Mouse (Mus musculus): Measurements from ENCODE around the gene Snx29. TPM values are rescaled to one million over a fixed set of nuclear protein-coding genes. Genes with fewer than 3 reads are reported as not detected.

The Snx29 gene
- polyA plus RNA-seq, 1 experiment from 2014 or later: 17.4 TPM

DNA sequence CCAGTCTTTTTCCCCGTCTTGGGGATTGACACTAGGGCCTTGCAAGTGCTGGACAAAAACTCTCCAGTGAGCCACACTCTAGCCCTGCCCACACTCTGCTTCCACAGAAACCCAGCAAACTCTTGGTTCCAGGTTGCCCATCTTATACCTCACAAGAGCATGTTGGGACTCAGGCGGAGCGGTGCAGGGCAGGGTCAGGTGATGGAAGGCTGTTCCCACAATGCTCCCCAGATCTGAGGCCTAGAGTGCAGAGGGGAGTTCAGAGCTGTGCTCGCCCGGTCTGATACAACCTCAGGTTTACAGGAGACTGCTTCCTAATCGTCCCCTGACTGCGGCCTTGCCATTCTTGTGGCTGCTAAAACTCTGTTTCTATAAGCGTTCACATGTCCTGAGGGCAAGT lies 434.8 kb downstream of the Snx29 start:
- WGBS: 87% methylated on average over 8 of the region's 8 CpGs

DNA sequence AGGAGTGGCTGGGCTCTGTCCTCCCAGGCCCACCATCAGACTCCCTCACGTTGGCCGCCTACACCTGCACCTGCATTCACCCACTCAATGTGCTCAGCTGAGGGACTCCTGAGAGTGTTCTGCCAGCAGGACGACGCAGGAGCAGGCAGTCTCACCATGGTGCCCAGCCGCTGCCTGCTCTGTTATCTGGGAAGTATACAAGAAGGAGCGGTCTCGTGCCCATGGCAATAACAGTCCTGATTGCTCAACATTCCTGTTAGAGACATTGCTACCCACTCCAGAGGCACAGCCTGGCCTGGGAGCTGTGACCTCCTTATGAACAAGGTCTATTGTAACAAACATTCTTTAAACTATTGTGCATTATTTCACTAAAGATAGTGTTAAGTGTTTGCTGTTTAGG lies 435.2 kb downstream of the Snx29 start:
- 83% methylated on average over 7 of the region's 7 CpGs for WGBS
- no peak for ATAC-seq (ENCODE audit: insufficient number of reproducible peaks, insufficient read depth, low FRiP score, low TSS enrichment, low read depth)
- Histone ChIP-seq H3K9me3 (no peaks in the 10 kb centered on the region), H3K4me2 (no peak overlapping the region), H3K9ac (replicated peaks) (no peak overlapping the region), H3K4me1 (replicated peaks) (no peaks in the 10 kb centered on the region), H3K27me3 (no peaks in the 10 kb centered on the region), H3K27ac (no peak overlapping the region), H3K36me3 (no peaks in the 10 kb centered on the region), H3K4me3 (replicated peaks) (no peak overlapping the region)

More for the DNA sequence above, 434.8 kb downstream of the Snx29 start:
- Histone ChIP-seq H3K27ac (no peak overlapping the region), H3K9ac (replicated peaks) (no peak overlapping the region), H3K4me2 (no peak overlapping the region), H3K4me3 (replicated peaks) (no peak overlapping the region), H3K27me3 (no peaks in the 10 kb centered on the region), H3K36me3 (no peaks in the 10 kb centered on the region), H3K4me1 (replicated peaks) (no peaks in the 10 kb centered on the region), H3K9me3 (no peaks in the 10 kb centered on the region)
- no peak for ATAC-seq (ENCODE audit: insufficient number of reproducible peaks, insufficient read depth, low FRiP score, low TSS enrichment, low read depth)

DNA sequence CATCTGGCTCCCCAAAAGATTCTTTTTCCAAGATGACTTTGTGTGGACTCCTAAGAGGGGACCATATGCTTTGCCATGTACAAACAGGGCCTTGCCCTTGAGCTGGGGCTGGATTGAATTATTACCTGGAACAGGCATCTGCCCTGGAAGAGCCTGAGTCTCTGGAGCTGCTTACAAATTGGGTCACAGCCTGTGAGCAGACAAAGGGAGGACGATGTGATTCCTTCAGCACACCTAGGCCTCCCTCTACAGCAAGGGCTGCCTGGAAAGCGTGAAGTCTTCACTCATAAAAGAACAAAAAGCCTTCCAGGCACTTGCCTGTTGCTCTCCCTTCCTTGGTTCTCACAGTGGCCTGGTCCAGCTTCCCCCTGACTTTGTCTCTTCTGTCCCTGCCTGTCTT lies 449.6 kb downstream of the Snx29 start:
- H3K4me3 ChIP-seq (replicated peaks): no peak overlapping the region
- ATAC-seq (ENCODE audit: insufficient number of reproducible peaks, insufficient read depth, low FRiP score, low TSS enrichment, low read depth): no peak
- H3K4me2 ChIP-seq: no peak overlapping the region
- H3K36me3 ChIP-seq: no peaks in the 10 kb centered on the region
- H3K27me3 ChIP-seq: no peaks in the 10 kb centered on the region
- H3K27ac ChIP-seq: no peak overlapping the region
- no peaks in the 10 kb centered on the region for H3K4me1 ChIP-seq (replicated peaks)
- H3K9me3 ChIP-seq: peaks cover 22% of the 10 kb centered on the region; the same call in 1 of the 2 replicates
- H3K9ac ChIP-seq (replicated peaks): no peak overlapping the region
- WGBS: 47% methylated on average over 2 of the region's 2 CpGs

DNA sequence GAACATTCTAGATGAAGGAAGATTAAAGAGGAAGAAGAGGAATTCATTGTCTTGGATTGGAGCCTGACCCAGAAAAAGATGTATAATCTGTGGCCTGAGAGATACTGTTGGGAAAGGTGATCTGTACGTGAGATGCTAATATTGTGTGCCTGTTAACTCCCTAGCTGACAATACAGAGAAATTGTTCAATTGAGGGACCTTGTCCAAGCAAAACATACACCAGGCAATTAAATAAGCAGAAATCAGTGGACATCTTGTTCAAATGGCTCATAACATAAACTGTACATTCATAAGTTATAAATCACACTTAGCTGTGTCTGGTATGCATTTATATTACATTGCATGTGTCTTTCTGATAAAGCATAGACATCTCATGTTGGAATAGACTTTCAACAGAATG lies 451.6 kb downstream of the Snx29 start:
- Histone ChIP-seq H3K36me3 (no peaks in the 10 kb centered on the region), H3K9me3 (peaks cover 19% of the 10 kb centered on the region; the same call in 1 of the 2 replicates), H3K4me3 (replicated peaks) (no peak overlapping the region), H3K9ac (replicated peaks) (no peak overlapping the region), H3K4me1 (replicated peaks) (no peaks in the 10 kb centered on the region), H3K4me2 (no peak overlapping the region), H3K27ac (no peak overlapping the region), H3K27me3 (no peaks in the 10 kb centered on the region)
- no peak for ATAC-seq (ENCODE audit: insufficient number of reproducible peaks, insufficient read depth, low FRiP score, low TSS enrichment, low read depth)
- 82% methylated on average over 1 of the region's 1 CpGs for WGBS

DNA sequence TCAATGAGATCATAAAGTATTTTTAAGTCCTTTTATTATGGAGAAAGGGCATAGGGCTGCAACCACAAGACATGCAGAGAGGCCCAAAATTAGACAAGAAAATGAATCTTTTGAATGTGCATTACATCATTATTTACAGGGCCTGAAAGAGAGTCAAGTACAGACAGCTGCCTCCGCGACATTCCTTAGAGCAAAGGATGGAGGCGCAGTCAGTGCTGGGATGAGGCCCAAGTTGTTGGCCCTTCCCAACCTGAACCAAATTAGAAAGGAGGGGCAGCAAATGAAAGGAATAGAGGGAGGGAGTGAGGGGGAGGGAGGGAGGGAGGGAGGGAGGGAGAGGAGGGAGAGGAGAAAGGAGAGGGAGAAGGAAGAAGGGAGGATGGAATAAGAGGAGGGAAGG lies 453.8 kb downstream of the Snx29 start:
- Histone ChIP-seq H3K36me3 (no peaks in the 10 kb centered on the region), H3K4me2 (no peak overlapping the region), H3K9me3 (peaks cover 4% of the 10 kb centered on the region; the same call in 1 of the 2 replicates), H3K4me1 (replicated peaks) (no peaks in the 10 kb centered on the region), H3K4me3 (replicated peaks) (no peak overlapping the region), H3K27me3 (no peaks in the 10 kb centered on the region), H3K27ac (no peak overlapping the region), H3K9ac (replicated peaks) (no peak overlapping the region)
- 79% methylated on average over 3 of the region's 3 CpGs for WGBS
- no peak for ATAC-seq (ENCODE audit: insufficient number of reproducible peaks, insufficient read depth, low FRiP score, low TSS enrichment, low read depth)

DNA sequence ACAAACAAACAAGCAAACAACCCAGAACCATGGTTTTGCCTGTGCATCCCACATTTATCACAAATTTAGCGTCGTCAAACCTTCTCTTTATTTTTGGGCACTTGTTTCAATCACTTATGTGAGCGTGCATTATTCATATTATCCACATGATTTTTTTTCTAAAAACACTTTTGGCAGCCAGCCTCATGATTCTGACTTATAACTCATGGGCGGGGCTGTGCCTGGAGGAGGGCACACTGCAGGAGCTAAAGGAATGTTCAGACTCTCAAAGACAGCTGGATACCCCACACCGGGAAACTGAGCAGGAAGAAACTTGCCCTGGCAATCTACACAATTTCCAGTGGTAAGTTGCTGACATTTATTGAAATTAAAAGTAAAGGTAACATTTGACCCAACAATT lies 455.5 kb downstream of the Snx29 start:
- H3K4me3 ChIP-seq (replicated peaks): no peak overlapping the region
- 78% methylated on average over 5 of the region's 5 CpGs for WGBS
- no peak overlapping the region for H3K4me2 ChIP-seq
- H3K27ac ChIP-seq: no peak overlapping the region
- no peak for ATAC-seq (ENCODE audit: insufficient number of reproducible peaks, insufficient read depth, low FRiP score, low TSS enrichment, low read depth)
- peaks cover 7% of the 10 kb centered on the region; the same call in 1 of the 2 replicates for H3K4me1 ChIP-seq (replicated peaks)
- no peaks in the 10 kb centered on the region for H3K9me3 ChIP-seq
- no peaks in the 10 kb centered on the region for H3K27me3 ChIP-seq
- H3K36me3 ChIP-seq: no peaks in the 10 kb centered on the region
- H3K9ac ChIP-seq (replicated peaks): no peak overlapping the region

DNA sequence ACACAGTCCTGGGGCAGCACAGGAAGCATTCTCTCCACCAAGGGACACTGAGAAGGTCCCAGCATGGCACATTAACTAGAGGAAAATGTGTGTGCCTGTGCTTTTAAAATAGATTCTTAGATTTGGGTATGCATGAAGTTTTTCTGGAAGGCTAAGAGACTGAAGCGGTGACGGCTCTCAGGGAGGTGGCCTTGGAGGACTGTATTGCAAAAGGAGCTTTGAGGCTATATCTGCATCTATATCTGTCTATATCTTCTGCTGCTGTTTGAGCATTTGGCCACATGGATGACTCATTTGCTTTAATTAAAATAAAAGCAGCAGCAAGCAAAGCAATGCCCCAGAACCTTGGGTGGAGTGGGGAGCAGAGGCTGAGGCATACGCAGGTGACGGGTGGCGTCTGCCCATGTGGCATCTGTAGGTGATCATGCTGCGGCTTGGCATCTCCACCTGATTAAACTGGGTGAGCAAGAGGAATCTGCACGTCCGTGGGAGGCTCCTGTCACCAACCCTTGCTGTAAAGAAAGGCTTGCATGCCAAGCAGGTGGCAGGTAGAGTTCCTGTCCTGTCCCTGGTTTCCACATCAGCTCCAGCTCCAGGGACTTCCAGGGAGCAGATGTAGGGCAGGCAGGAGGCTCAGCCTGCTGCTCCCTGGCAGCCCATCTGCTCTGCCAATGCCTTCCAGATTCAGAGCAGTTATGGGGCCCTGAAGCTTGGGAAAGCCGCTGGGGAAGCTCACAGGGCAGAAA lies 456.2 kb downstream of the Snx29 start:
- H3K27ac ChIP-seq: no peak overlapping the region
- no peak overlapping the region for H3K4me2 ChIP-seq
- no peak for ATAC-seq (ENCODE audit: insufficient number of reproducible peaks, insufficient read depth, low FRiP score, low TSS enrichment, low read depth)

DNA sequence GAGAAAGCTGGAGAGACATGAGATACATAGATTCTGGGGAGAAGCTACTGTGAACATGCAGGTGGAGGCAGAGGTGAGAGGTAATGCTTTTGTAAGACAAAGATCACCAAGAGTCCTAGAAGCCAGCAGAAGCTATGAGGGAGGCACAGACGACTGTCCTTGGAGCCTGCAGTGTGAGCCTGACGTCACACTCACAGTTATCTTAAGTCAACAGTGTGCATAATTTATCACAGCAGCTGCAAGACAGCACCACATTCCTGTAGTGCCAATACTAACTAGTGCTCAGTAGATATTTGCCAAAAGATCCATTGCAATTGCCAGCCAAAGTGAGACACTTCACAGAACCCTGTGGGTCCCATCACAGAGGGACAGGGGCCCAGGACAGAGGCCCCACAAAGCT lies 459.4 kb downstream of the Snx29 start:
- Histone ChIP-seq H3K27me3 (no peaks in the 10 kb centered on the region), H3K9me3 (no peaks in the 10 kb centered on the region), H3K36me3 (no peaks in the 10 kb centered on the region), H3K4me3 (replicated peaks) (no peak overlapping the region), H3K4me2 (no peak overlapping the region), H3K9ac (replicated peaks) (no peak overlapping the region), H3K27ac (no peak overlapping the region), H3K4me1 (replicated peaks) (peaks cover 7% of the 10 kb centered on the region; the same call in 1 of the 2 replicates)
- 44% methylated on average over 2 of the region's 2 CpGs for WGBS
- ATAC-seq (ENCODE audit: insufficient number of reproducible peaks, insufficient read depth, low FRiP score, low TSS enrichment, low read depth): no peak

More for the DNA sequence above, 456.2 kb downstream of the Snx29 start:
- peaks cover 7% of the 10 kb centered on the region; the same call in 1 of the 2 replicates for H3K4me1 ChIP-seq (replicated peaks)
- H3K4me3 ChIP-seq (replicated peaks): no peak overlapping the region
- H3K27me3 ChIP-seq: no peaks in the 10 kb centered on the region
- 81% methylated on average over 9 of the region's 9 CpGs for WGBS
- H3K9ac ChIP-seq (replicated peaks): no peak overlapping the region
- H3K9me3 ChIP-seq: no peaks in the 10 kb centered on the region
- H3K36me3 ChIP-seq: no peaks in the 10 kb centered on the region

DNA sequence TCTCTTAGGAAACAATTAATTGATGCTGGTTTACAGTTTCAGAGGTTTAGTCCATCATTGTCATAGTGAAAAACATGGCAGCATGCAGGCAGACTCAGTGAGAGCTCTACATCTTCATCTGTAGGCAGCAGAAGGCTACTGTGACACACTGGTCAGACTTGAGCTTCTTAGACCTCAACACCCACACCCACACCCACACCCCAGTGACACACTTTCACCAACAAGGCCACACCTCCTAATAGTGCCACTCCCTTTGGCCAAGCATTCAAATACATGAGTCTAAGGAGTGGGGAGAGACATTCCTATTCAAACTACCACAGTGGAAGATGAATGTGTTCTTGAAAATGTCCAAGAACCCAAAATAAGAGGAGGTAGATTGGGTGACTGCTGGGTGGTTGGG lies 460.6 kb downstream of the Snx29 start:
- no peak overlapping the region for H3K4me2 ChIP-seq
- no peak overlapping the region for H3K4me3 ChIP-seq (replicated peaks)
- no peak overlapping the region for H3K27ac ChIP-seq
- peaks cover 7% of the 10 kb centered on the region; the same call in 1 of the 2 replicates for H3K4me1 ChIP-seq (replicated peaks)
- H3K27me3 ChIP-seq: no peaks in the 10 kb centered on the region
- no peaks in the 10 kb centered on the region for H3K9me3 ChIP-seq
- no peak overlapping the region for H3K9ac ChIP-seq (replicated peaks)
- ATAC-seq (ENCODE audit: insufficient number of reproducible peaks, insufficient read depth, low FRiP score, low TSS enrichment, low read depth): no peak
- H3K36me3 ChIP-seq: no peaks in the 10 kb centered on the region

DNA sequence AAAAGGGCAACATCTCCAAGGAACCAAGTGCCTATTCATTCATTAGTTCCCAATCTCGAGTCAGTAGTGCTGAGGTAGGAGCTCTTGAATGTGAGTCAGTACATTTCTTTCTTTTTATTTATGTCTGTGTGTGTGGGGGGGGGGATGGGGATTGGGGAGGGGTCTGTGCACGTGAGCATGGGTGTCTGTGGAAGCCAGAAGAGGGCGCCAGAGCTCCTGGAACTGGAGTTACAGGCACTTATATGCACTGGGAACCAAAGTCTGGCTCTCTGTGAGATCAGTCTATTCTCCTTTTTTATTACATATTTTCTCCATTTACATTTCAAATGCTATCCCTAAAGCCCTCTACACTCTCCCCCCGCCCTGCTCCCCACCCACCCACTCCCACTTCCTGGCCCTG lies 461.6 kb downstream of the Snx29 start:
- H3K27me3 ChIP-seq: no peaks in the 10 kb centered on the region
- no peak overlapping the region for H3K27ac ChIP-seq
- WGBS: 67% methylated on average over 4 of the region's 4 CpGs
- H3K9ac ChIP-seq (replicated peaks): no peak overlapping the region
- H3K9me3 ChIP-seq: no peaks in the 10 kb centered on the region
- H3K36me3 ChIP-seq: no peaks in the 10 kb centered on the region
- H3K4me2 ChIP-seq: no peak overlapping the region
- no peak overlapping the region for H3K4me3 ChIP-seq (replicated peaks)
- peaks cover 7% of the 10 kb centered on the region; the same call in 1 of the 2 replicates for H3K4me1 ChIP-seq (replicated peaks)
- ATAC-seq (ENCODE audit: insufficient number of reproducible peaks, insufficient read depth, low FRiP score, low TSS enrichment, low read depth): no peak

DNA sequence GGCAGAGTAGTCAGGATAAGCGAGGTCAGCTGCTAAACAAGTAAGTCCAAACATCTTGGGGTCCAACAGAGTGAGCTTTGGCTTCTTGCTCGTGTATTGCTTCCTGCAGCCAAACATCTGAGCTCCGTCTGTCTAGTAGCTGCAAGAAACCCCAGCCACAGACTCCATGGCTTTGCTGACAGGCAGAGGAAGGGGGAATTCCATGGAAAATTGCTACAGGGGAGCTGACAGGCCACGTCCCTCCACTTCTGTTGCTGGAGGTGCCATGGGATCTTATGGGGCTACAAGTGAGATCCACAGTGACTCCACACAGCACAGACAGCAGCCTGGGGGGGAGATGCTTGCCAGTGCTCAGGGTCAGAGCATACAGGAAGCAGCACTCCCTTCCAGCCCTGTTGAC lies 463.1 kb downstream of the Snx29 start:
- Histone ChIP-seq H3K36me3 (no peaks in the 10 kb centered on the region), H3K4me1 (replicated peaks) (peaks cover 7% of the 10 kb centered on the region; the same call in 1 of the 2 replicates), H3K27me3 (no peaks in the 10 kb centered on the region), H3K4me3 (replicated peaks) (no peak overlapping the region), H3K27ac (no peak overlapping the region), H3K4me2 (no peak overlapping the region), H3K9me3 (no peaks in the 10 kb centered on the region), H3K9ac (replicated peaks) (no peak overlapping the region)
- 73% methylated on average over 4 of the region's 4 CpGs for WGBS
- no peak for ATAC-seq (ENCODE audit: insufficient number of reproducible peaks, insufficient read depth, low FRiP score, low TSS enrichment, low read depth)

DNA sequence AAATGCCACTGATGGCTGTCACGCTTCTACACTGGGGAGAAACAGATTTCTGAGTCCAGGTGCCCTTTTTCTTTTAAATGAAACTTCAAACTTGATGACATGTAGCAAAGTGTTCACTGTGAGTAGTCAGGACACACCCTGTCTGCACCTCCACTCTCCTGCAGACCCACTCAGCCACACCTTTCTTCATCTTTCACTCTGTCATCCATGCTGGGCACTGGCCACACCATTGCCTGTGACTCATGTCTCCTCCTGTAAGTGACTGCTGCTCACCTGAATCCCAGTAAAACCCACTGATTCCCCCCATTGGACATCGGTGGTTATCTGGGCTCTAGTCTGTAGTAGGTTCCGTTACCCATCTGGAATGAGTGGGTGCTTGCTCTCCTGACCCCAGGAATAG lies 467.8 kb downstream of the Snx29 start:
- Histone ChIP-seq H3K9ac (replicated peaks) (no peak overlapping the region), H3K36me3 (no peaks in the 10 kb centered on the region), H3K4me1 (replicated peaks) (no peaks in the 10 kb centered on the region), H3K9me3 (0 out of 2 replicates have a peak, but pooled peaks cover 3% of the 10 kb centered on the region), H3K4me2 (no peak overlapping the region), H3K27me3 (no peaks in the 10 kb centered on the region; the same call in 1 of the 2 replicates), H3K27ac (no peak overlapping the region), H3K4me3 (replicated peaks) (no peak overlapping the region)
- WGBS: 91% methylated on average over 3 of the region's 3 CpGs
- no peak for ATAC-seq (ENCODE audit: insufficient number of reproducible peaks, insufficient read depth, low FRiP score, low TSS enrichment, low read depth)

All from limb, embryonic 12.5 days (tissue).